Mouse (Mus musculus) testis, adult 2 months (tissue): ENCODE measurements around the gene Gm20696. TPM values are rescaled to one million over a fixed set of nuclear protein-coding genes. Genes with fewer than 3 reads are reported as not detected.

Experiments
- H3K27ac ChIP-seq: fragments of 200-500 bp; 2 replicates; pipeline ENCODE4 v1.5.1; 2012; ENCODE audit warnings: low read depth, low read length; ENCODE audit not compliant: control insufficient read depth, insufficient read depth
- H3K27me3 ChIP-seq: fragments of 200-500 bp; 2 replicates; pipeline ENCODE4 v1.6.1; 2012; ENCODE audit warnings: mild to moderate bottlenecking, low read length, moderate library complexity; ENCODE audit not compliant: control insufficient read depth, insufficient read depth
- H3K36me3 ChIP-seq: fragments of 200-500 bp; 2 replicates; pipeline ENCODE4 v1.6.1; 2012; ENCODE audit warnings: mild to moderate bottlenecking, low read length; ENCODE audit not compliant: control insufficient read depth, insufficient read depth
- H3K4me1 ChIP-seq: fragments of 200-500 bp; 2 replicates; pipeline ENCODE4 v1.6.1; 2012; ENCODE audit warnings: low read length; ENCODE audit not compliant: control insufficient read depth, insufficient read depth
- H3K4me3 ChIP-seq: fragments of 200-500 bp; 2 replicates; pipeline ENCODE4 v1.5.1; 2012; ENCODE audit warnings: low read depth, mild to moderate bottlenecking, low read length, moderate library complexity, mixed read lengths; ENCODE audit not compliant: control insufficient read depth
- CTCF ChIP-seq: fragments of 200-500 bp; IDR thresholded peaks from 2 replicates; pipeline ENCODE4 v1.5.1; 2012; ENCODE audit warnings: low read depth, mild to moderate bottlenecking, inconsistent platforms, low read length, moderate library complexity; ENCODE audit not compliant: control insufficient read depth, insufficient read depth, insufficient replicate concordance
- POLR2A ChIP-seq: fragments of 200-500 bp; IDR thresholded peaks from 2 replicates; pipeline ENCODE4 v1.6.1; 2012; ENCODE audit warnings: low read depth, mild to moderate bottlenecking, inconsistent platforms, low read length, moderate library complexity; ENCODE audit not compliant: control insufficient read depth
- polyA plus RNA-seq: library from polyadenylated mRNA; depleted of rRNA; stranded (reverse); fragments of >200 nt; gene quantifications from 2 replicates; pipeline ENCODE4 v1.2.3, GENCODE M21; 2012

Gene Gm20696
- polyA plus RNA-seq, 1 experiment: 0.02 TPM

DNA sequence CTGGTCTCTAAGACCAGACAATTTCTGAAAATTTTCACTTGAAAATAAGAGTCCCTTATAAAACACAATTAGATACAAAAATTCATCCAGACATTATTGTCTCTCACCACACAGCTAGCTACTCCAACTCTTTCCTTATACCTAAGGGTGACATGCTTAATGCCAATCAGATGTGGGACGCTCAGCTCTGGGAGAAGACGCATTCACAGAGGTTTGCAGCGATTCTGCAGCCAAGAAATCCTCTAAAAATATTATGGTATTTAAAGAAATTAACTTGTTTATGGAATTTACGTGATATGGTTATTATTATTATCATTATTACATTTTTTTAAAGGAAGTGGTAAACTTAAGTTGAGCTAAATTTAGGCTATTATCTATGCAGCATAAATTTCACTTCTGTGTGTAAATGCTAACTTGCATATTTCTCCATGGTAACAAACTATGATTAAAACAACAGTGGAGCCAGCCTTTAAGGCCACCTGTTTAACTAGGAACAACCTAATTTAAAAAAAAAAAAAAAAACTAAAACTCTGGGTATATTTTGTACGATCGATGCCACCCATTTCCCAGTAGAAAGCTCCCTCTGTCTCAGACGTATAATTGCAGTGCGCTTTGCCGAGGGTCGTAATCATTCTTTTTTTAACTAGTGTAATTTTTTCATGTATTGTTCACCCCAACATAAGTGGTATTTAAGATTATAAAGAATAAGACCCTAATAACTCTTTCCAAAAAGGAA, 326.4 kb downstream of the Gm20696 start:
- Histone ChIP-seq H3K4me1 (no peaks in the 10 kb centered on the region), H3K27ac (no peak overlapping the region), H3K4me3 (no peak overlapping the region), H3K36me3 (no peaks in the 10 kb centered on the region), H3K27me3 (no peaks in the 10 kb centered on the region)
- TF ChIP-seq POLR2A (no peak), CTCF (no peak)

DNA sequence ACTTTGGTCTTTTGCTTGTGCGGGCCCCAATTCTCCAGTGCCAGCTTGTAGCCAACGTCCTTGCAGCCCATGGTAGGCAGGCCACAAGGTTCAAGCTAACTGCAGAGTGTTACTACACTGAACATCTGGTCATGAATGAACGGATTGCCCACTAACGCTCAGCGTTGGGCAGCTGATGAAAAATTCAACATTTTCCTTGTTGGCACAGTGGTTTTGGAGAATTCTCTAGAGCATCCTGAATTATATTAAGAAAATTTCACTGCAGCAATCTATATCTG, 327.3 kb downstream of the Gm20696 start:
- TF ChIP-seq POLR2A: no peak
- no peak for TF ChIP-seq CTCF
- Histone ChIP-seq H3K4me3 (no peak overlapping the region), H3K36me3 (no peaks in the 10 kb centered on the region), H3K27ac (no peak overlapping the region), H3K27me3 (no peaks in the 10 kb centered on the region), H3K4me1 (no peaks in the 10 kb centered on the region)

DNA sequence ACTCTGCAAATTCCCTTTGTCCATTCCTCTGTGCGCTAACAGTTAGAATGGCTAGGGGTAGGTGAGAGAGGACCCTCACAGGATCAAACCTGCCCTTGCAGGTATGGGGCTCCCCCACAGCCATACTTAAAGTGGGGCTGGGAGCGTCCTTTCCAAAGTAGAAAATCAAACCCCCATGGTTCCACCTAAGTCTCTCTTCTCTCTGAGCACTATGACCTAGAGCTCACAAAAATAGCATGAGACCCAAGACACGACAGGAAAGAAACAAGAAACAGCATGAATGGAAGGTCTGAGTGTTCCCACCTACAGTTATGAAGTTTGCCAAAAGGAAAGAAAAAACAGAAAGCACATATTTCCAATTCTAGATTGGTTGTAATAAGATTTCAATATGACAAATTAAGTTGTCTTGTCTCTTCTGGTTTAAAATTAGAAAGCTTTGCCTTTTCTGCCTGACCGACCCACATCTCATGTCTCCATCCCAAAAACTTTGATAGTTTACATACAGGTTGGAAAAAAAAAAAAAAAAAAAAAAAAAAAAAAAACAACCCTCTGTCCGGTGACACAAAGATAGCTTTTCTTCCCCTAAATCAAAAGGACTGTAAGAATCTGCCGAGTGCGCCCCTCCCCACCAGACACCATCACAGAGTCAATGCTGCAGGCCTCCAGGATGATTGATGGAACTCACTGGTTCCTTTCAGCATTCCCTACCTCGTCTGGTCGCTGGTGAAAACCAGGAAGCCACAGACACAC, 327.8 kb downstream of the Gm20696 start:
- no peaks in the 10 kb centered on the region for H3K36me3 ChIP-seq
- no peak overlapping the region for H3K27ac ChIP-seq
- H3K4me1 ChIP-seq: no peaks in the 10 kb centered on the region
- TF ChIP-seq CTCF (no peak), POLR2A (no peak)
- no peak overlapping the region for H3K4me3 ChIP-seq
- no peaks in the 10 kb centered on the region for H3K27me3 ChIP-seq

DNA sequence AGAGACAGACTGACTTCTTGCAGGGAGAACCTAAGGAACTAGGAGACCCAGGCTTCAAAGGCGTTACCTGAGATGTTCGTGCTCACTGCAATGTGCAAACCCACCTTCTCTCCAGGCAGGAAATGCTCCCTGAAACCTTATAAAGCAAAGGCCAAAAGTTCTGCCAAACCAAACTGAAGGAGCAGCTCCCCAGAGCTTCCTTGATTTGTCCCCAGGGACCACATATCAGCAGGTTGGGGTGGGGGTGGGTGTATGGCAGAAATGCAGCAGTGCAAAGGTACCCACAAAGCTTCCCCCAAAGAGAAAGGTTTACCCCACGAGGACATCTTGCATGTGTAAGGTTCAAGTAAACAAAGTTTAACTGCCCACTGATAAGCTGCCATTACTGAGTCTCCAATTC, 328.4 kb downstream of the Gm20696 start:
- Histone ChIP-seq H3K36me3 (no peaks in the 10 kb centered on the region), H3K4me1 (no peaks in the 10 kb centered on the region), H3K27ac (no peak overlapping the region), H3K4me3 (no peak overlapping the region), H3K27me3 (no peaks in the 10 kb centered on the region)
- no peak for TF ChIP-seq CTCF
- TF ChIP-seq POLR2A: no peak

DNA sequence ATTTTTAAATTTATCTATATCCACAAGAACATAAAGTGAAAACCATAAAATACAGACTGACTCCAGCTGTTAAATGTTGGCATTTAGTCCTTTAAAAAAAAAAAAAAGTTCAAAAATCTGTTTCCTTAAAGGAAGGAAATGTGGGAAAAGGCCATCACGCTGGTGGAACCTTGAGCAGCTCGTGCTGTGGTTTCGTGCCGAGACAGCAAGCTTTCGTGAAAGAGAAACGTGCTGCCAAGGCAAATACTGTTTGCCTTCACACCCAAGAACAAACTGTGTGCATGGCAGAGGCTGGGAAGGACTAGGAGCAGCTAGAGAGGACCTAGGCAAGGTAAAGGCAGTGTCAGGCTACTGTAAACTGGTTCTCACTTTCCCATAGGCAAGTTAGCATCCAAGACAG, 329.0 kb downstream of the Gm20696 start:
- Histone ChIP-seq H3K27ac (no peak overlapping the region), H3K4me3 (no peak overlapping the region), H3K27me3 (no peaks in the 10 kb centered on the region), H3K4me1 (no peaks in the 10 kb centered on the region), H3K36me3 (no peaks in the 10 kb centered on the region)
- TF ChIP-seq CTCF (no peak), POLR2A (no peak)

DNA sequence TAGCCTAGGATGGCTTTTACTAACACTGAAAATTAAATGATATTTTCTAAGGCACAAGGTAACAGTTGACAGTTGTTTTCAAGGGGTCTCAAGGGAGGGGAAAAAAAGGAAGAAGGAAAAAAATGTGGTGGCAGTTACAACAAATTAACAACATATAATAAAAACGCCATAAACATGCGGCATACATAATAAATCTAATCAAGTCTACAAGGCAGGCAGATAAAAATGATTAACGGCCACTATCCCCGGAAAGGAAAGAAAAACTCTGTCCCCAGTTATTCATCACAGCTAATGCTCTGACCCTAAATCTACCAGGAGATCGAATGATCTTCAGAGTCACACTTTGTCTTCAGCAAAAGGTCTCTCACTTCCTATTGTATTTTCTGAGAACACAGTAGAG, 330.4 kb downstream of the Gm20696 start:
- Histone ChIP-seq H3K27ac (no peak overlapping the region), H3K27me3 (no peaks in the 10 kb centered on the region), H3K36me3 (no peaks in the 10 kb centered on the region), H3K4me1 (no peaks in the 10 kb centered on the region), H3K4me3 (no peak overlapping the region)
- no peak for TF ChIP-seq POLR2A

DNA sequence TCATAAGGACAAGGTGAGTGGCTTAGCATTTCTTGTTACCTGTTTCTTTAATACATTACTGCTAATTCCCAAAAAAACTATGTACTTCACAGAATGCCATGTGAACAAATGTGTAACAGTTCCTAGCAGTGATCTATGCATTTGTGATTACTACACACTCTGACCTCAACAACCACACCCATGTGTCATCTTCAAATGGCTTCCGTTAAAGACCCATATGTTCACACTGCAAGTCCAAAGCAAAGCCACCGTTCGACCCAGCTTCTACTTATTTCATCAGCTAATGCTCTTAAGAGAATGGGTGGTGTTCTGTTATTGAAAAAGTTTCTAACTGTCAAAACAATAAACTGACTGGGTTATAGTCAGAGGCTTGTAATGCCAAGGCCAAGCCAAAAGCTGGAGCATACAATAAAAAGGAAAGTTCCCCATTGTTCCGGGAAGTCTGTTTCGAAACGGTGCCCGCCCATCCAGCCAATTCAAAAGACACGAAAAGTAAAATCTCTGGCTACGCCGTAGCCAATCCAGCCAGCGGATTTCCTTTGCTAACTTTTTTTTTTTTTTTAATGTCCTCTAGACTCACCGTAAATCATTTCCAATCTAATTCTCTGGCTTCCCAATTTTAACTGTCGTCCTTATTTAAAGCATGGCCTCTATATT, 331.3 kb downstream of the Gm20696 start:
- Histone ChIP-seq H3K4me3 (no peak overlapping the region), H3K4me1 (no peaks in the 10 kb centered on the region), H3K27ac (no peak overlapping the region), H3K36me3 (no peaks in the 10 kb centered on the region), H3K27me3 (no peaks in the 10 kb centered on the region)
- TF ChIP-seq CTCF (no peak), POLR2A (no peak)
